Mouse (Mus musculus) left cerebral cortex, adult 11 months (tissue): ENCODE measurements around the gene Eif2ak4.

Experiments used
- DNase-seq: peaks from one replicate; pipeline ENCODE4 v3.0.0; 2022; ENCODE audit warnings: low spot score

Eif2ak4 gene

GRCm38 (mm10) chr2:118405568-118405967 lies 17.1 kb downstream of the Eif2ak4 start:
- no peak for DNase-seq

GRCm38 (mm10) chr2:118406811-118407210 lies 18.4 kb downstream of the Eif2ak4 start:
- no peak for DNase-seq

DNA sequence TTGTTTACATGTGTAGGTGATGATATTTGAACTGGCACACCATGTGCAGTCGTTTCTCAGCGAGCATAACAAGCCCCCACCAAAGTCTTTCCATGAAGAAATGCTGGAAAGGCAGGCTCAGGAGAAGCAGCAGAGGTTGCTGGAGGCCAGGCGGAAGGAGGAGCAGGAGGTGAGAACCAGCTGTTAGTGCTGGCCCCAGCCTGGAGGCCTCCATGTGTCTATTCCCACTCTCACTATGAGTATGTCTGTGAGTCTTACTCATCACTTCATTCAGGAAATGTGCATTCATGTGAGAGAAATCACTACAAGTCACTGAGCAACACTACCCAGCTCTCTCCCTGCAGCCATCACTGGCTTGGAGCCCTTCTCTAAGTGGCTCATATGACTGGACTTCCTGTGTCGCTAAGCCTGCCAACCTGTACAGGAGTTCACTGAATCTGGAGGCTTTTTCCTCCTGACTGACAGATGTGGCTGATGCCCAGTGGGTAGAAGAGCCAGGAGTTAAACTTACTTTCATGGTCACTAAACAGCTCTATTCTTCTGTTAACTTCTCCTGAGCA lies 20.0 kb downstream of the Eif2ak4 start:
- no peak for DNase-seq

DNA sequence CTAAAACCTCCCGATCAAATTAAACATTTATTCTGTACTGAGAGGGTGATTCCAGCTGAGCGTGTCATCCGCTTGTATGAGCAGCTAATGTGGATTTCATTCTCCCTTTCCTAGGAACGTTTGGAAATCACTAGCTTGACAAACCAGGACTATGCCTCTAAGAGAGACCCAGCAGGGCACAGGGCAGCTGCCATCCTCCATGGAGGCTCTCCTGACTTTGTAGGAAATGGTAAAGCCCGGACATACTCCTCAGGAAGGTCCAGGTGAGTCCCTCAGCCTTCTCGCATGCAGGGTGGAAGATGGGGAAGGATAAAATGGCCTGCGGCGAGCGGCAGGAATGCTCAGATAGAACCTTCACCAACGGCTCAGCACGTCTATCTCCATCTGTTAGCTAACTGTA lies 24.4 kb downstream of the Eif2ak4 start:
- no peak for DNase-seq

DNA sequence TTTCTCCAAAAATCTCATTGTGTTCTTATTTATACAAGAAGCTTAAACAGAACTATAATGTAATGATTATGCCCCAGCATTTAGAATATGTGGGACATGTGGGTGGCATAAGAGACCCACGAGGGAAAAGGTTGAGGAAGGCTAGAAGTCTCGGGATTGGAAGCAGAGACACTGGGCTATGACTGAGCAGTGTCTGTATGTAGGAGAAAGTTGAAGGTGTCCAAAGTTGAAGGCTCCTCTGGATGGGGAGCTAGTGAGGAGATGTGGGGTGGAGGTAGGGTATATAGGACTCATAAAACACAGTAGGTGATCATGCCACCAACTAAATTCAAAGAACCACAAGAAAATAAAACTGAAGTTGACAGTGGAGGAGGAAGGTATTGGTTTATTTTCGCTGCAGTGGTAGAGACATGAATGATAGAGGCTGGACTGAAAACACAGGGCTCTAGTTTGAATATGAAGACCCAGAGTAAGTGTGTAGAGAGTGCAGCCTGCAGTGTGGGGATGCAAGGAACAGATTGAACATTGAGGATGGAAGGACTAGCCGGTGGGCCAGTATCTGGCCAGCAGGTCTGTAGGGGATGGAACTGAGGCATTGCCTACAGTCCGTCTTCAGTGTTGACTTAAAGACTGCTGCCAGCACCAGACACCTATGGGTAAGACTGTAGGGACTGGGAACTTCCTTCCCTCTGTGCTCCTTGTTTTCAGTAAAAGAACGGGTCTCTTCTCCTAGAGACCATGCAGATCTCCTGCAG lies 27.4 kb downstream of the Eif2ak4 start:
- DNase-seq: no peak

DNA sequence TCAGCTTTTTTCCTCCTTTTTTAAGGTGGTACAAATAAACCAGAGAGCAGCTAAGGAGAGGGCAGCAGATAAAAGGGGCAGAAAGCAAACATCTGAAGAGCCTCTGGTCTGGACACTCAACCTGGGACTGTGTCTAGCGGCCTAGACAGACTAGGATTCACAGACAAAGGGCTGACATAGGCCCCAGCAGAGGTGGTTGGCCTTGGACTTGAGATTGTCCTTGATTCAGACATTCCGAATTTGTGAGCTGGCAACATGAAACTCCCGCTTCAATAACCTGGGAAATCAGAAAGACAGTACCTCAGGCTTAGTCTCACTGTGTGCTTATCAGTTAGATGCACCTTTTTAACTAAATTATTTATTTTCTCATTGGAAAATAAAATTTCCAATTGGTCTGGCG lies 29.7 kb downstream of the Eif2ak4 start:
- DNase-seq: no peak

GRCm38 (mm10) chr2:118421951-118422350 lies 33.5 kb downstream of the Eif2ak4 start:
- no peak for DNase-seq

- no peak for DNase-seq
These were observed 34.0 kb downstream of the Eif2ak4 start for GRCm38 (mm10) chr2:118422385-118422784.

GRCm38 (mm10) chr2:118428296-118428695 lies 39.9 kb downstream of the Eif2ak4 start:
- DNase-seq: no peak

DNA sequence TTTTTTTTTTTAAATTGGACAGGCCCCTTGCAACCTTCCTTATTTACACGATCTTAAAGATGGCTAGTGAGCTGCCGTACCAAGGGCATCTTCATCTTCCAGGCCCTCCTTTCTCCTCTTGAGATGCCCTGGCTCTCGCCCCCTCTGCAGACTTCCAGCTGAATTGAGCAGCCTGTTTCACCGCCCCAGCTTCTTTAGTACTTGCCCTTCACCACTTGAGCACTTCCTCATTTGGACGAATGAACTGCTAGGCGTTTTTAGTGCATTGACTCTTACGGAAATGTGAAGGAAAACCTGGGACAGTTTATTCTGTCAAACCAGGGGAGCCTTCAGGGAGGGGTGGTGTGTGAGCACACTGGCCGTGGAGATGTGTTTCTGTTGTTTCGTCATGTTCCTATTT lies 40.9 kb downstream of the Eif2ak4 start:
- DNase-seq: no peak

DNA sequence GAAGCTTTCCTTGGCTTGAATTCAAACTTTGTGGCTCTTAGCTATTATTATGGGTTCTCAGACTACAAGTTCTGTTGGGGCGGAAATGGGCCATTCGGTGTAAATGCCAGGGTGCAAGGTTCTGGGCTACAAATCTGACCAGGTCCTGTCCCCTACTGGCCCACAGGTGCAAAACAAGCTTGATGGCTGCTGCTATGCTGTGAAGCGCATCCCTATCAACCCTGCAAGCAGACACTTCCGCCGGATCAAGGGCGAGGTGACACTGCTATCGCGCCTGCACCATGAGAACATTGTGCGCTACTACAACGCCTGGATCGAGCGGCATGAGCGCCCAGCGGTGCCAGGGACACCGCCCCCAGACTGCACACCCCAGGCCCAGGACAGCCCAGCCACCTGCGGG lies 42.2 kb downstream of the Eif2ak4 start:
- no peak for DNase-seq

DNA sequence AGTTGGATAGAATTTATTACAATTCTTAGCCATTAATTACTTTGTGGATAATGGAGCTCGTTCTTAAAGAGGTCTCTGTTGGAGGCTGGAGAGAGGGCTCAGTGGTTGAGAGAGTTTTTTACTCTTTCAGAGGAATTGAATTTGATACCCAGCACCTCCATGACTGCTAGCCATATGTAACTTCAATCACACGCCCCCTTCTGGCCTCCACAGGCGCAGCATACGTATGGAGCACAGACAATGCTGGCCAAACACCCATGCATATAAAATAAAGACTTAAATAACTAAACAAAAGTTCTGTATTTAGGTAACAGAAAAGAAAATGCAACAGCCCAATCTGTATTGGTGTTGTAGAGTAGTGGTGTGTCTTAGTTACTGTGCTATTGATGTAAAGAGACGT lies 43.2 kb downstream of the Eif2ak4 start:
- DNase-seq: no peak

- no peak for DNase-seq
These were observed 53.8 kb downstream of the Eif2ak4 start for GRCm38 (mm10) chr2:118442172-118442571.

DNA sequence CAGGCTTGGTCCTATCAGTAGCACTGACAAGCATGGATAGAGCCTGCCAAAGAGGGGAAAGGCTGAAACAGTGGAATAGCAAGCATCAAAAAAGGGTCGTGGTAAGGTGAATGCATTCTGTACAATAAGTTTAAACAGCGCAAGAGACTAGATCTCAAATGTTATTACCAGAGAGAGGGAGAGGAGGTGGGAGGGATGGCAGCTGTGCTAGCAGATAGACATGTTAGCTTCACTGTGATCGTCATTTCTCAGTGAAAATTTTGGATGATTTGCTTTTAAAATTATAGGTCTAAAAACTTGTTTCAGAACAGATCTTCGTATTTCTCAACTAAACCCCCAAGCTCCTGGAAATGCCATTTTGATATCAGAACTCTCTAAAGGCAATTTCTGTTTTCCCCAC lies 54.3 kb downstream of the Eif2ak4 start:
- DNase-seq: no peak

GRCm38 (mm10) chr2:118445696-118446674 lies 57.6 kb downstream of the Eif2ak4 start:
- DNase-seq: peak; percentile 40

GRCm38 (mm10) chr2:118448181-118448580 lies 59.8 kb downstream of the Eif2ak4 start:
- DNase-seq: peak; percentile 66

DNA sequence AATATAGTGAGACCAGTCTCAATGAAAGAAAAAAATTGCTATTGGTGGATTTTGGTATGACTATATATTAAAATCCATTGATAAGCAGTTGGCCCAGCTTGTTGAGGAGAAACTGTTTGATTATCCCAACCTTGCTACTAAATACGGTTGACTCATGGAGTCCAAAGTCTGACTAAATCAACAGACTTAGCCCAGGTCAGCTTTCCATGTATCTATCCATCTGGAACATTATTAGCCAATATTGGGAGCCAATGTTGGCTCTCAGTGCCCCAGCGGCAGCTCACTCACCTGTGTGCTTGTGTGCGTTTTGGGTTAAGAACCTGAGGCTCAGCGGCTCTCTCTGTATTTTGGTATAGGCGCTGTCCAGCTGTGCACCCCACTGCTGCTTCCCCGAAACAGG lies 62.6 kb downstream of the Eif2ak4 start:
- no peak for DNase-seq

GRCm38 (mm10) chr2:118457029-118457428 lies 68.6 kb downstream of the Eif2ak4 start:
- DNase-seq: no peak

- DNase-seq: peak; percentile 25
These were observed 69.2 kb downstream of the Eif2ak4 start for GRCm38 (mm10) chr2:118457463-118458261.

DNA sequence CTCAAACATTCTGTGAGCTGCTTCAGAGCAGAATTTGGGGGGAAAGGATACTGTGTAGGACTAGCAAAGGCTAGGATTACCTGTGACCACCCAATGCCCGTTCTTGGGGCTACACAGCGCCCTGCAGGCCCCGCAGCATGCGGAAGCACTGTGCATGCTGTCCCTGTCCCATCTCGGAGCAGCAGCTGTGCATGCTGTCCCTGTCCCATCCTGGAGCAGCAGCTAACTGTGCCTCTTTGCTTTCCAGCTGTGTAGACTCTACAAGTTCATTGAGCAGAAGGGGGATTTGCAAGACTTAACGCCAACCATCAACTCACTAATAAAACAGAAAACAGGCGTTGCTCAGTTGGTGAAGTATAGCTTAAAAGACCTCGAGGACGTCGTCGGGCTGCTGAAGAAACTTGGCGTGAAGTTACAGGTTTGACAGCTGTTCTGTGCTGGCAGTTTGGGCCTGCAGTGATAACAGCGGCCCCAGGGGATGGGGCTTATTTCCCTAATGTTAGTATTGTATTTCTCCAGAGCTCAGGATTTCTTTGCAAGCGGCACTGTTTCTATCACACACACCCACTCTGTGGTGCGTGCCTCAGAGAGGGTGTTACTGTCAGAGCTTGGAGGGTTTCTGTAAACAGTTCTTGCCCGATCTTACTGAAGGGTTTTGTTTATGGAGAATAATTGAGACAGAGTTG lies 73.2 kb downstream of the Eif2ak4 start:
- DNase-seq: no peak

DNA sequence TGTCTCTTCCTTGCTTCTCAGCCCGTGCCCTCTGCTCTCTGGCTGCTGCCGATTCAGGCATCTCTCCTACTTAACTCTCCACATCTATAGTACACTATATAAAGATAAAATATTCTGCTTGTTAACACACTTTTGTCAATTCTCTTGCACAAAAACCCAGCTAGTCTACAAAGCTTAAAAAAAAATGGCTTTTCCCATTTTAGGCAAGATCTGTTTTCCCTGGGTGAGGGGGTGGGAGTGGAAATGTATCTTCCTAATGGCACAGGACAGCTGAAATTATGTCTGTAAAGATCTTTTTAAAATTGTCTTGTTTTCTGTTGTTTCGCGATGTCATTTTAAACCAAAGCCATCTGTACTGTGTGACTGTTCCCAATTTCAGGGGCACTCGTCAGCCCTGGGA lies 75.1 kb downstream of the Eif2ak4 start:
- no peak for DNase-seq
